Mouse (Mus musculus): ENCODE data around the gene Tas2r143. TPM values are rescaled to one million over a fixed set of nuclear protein-coding genes. Genes with fewer than 3 reads are reported as not detected.

The Tas2r143 gene
- polyA plus RNA-seq, 1 experiment from 2014 or later, result not detected

GRCm38 (mm10) chr6:42359364-42360147 lies 40.5 kb upstream of the Tas2r143 start:
- H3K27ac ChIP-seq, result no peak overlapping the region
- 74% methylated on average over 9 of the region's 9 CpGs for WGBS
- no peak overlapping the region for H3K4me2 ChIP-seq (replicated peaks)
- peaks cover 75% of the 10 kb centered on the region for H3K36me3 ChIP-seq
- H3K9ac ChIP-seq, result no peak overlapping the region
- no peaks in the 10 kb centered on the region for H3K9me3 ChIP-seq
- H3K4me3 ChIP-seq, result no peak overlapping the region
- no peaks in the 10 kb centered on the region for H3K27me3 ChIP-seq
- peaks cover 12% of the 10 kb centered on the region for H3K4me1 ChIP-seq
- no peak for ATAC-seq (ENCODE audit: low FRiP score, low read depth)

- Histone ChIP-seq H3K4me3 (no peak overlapping the region), H3K27me3 (no peaks in the 10 kb centered on the region), H3K9me3 (no peaks in the 10 kb centered on the region), H3K27ac (no peak overlapping the region), H3K4me1 (0 out of 2 replicates have a peak, but pooled peaks cover 5% of the 10 kb centered on the region), H3K4me2 (replicated peaks) (no peak overlapping the region), H3K36me3 (peaks cover 69% of the 10 kb centered on the region), H3K9ac (no peak overlapping the region)
- WGBS, result 78% methylated on average over 6 of the region's 6 CpGs
- no peak for ATAC-seq (ENCODE audit: low FRiP score, low read depth)
Measured at GRCm38 (mm10) chr6:42360231-42360840, 39.7 kb upstream of the Tas2r143 start.

GRCm38 (mm10) chr6:42361041-42361895 lies 38.8 kb upstream of the Tas2r143 start:
- WGBS, result 92% methylated on average over 13 of the region's 13 CpGs
- Histone ChIP-seq H3K4me2 (replicated peaks) (no peak overlapping the region), H3K9ac (no peak overlapping the region), H3K27ac (no peak overlapping the region), H3K36me3 (peaks cover 62% of the 10 kb centered on the region), H3K9me3 (no peaks in the 10 kb centered on the region), H3K27me3 (no peaks in the 10 kb centered on the region), H3K4me1 (0 out of 2 replicates have a peak, but pooled peaks cover 5% of the 10 kb centered on the region), H3K4me3 (no peak overlapping the region)
- no peak for ATAC-seq (ENCODE audit: low FRiP score, low read depth)

GRCm38 (mm10) chr6:42362074-42362473 lies 38.0 kb upstream of the Tas2r143 start:
- Histone ChIP-seq H3K4me2 (replicated peaks) (no peak overlapping the region), H3K4me1 (0 out of 2 replicates have a peak, but pooled peaks cover 5% of the 10 kb centered on the region), H3K36me3 (peaks cover 54% of the 10 kb centered on the region), H3K27me3 (no peaks in the 10 kb centered on the region), H3K4me3 (no peak overlapping the region), H3K9me3 (no peaks in the 10 kb centered on the region), H3K9ac (no peak overlapping the region), H3K27ac (no peak overlapping the region)
- ATAC-seq (ENCODE audit: low FRiP score, low read depth), result no peak
- WGBS, result 59% methylated on average over 1 of the region's 1 CpGs

- no peak overlapping the region for H3K27ac ChIP-seq
- H3K4me3 ChIP-seq, result no peak overlapping the region
- H3K4me2 ChIP-seq (replicated peaks), result no peak overlapping the region
- no peak overlapping the region for H3K9ac ChIP-seq
- 80% methylated on average over 1 of the region's 1 CpGs for WGBS
- 0 out of 2 replicates have a peak, but pooled peaks cover 5% of the 10 kb centered on the region for H3K4me1 ChIP-seq
- no peak for ATAC-seq (ENCODE audit: low FRiP score, low read depth)
- H3K36me3 ChIP-seq, result peaks cover 50% of the 10 kb centered on the region
- H3K27me3 ChIP-seq, result no peaks in the 10 kb centered on the region
- no peaks in the 10 kb centered on the region for H3K9me3 ChIP-seq
Measured at GRCm38 (mm10) chr6:42362497-42362896, 37.5 kb upstream of the Tas2r143 start.

- WGBS, result 37% methylated on average over 3 of the region's 3 CpGs
- Histone ChIP-seq H3K4me1 (0 out of 2 replicates have a peak, but pooled peaks cover 5% of the 10 kb centered on the region), H3K27me3 (no peaks in the 10 kb centered on the region), H3K9ac (no peak overlapping the region), H3K4me3 (no peak overlapping the region), H3K36me3 (peaks cover 45% of the 10 kb centered on the region), H3K27ac (no peak overlapping the region), H3K9me3 (no peaks in the 10 kb centered on the region), H3K4me2 (replicated peaks) (no peak overlapping the region)
- no peak for ATAC-seq (ENCODE audit: low FRiP score, low read depth)
Measured at GRCm38 (mm10) chr6:42362974-42363373, 37.1 kb upstream of the Tas2r143 start.

GRCm38 (mm10) chr6:42364066-42364465 lies 36.0 kb upstream of the Tas2r143 start:
- no peaks in the 10 kb centered on the region for H3K27me3 ChIP-seq
- H3K4me2 ChIP-seq (replicated peaks), result no peak overlapping the region
- 84% methylated on average over 4 of the region's 4 CpGs for WGBS
- H3K4me3 ChIP-seq, result no peak overlapping the region
- peaks cover 34% of the 10 kb centered on the region for H3K36me3 ChIP-seq
- no peak overlapping the region for H3K9ac ChIP-seq
- H3K9me3 ChIP-seq, result no peaks in the 10 kb centered on the region
- H3K27ac ChIP-seq, result no peak overlapping the region
- ATAC-seq (ENCODE audit: low FRiP score, low read depth), result no peak
- 0 out of 2 replicates have a peak, but pooled peaks cover 2% of the 10 kb centered on the region for H3K4me1 ChIP-seq

GRCm38 (mm10) chr6:42364607-42365006 lies 35.4 kb upstream of the Tas2r143 start:
- Histone ChIP-seq H3K27me3 (no peaks in the 10 kb centered on the region), H3K27ac (no peak overlapping the region), H3K4me3 (no peak overlapping the region), H3K9ac (no peak overlapping the region), H3K9me3 (no peaks in the 10 kb centered on the region), H3K4me2 (replicated peaks) (no peak overlapping the region), H3K36me3 (peaks cover 29% of the 10 kb centered on the region), H3K4me1 (no peaks in the 10 kb centered on the region)
- no peak for ATAC-seq (ENCODE audit: low FRiP score, low read depth)
- WGBS, result 88% methylated on average over 15 of the region's 15 CpGs

GRCm38 (mm10) chr6:42365215-42365614 lies 34.8 kb upstream of the Tas2r143 start:
- Histone ChIP-seq H3K9ac (no peak overlapping the region), H3K27ac (no peak overlapping the region), H3K4me3 (no peak overlapping the region), H3K36me3 (peaks cover 23% of the 10 kb centered on the region), H3K9me3 (no peaks in the 10 kb centered on the region), H3K4me1 (no peaks in the 10 kb centered on the region), H3K27me3 (no peaks in the 10 kb centered on the region), H3K4me2 (replicated peaks) (no peak overlapping the region)
- WGBS, result 95% methylated on average over 6 of the region's 6 CpGs
- ATAC-seq (ENCODE audit: low FRiP score, low read depth), result no peak

- ATAC-seq (ENCODE audit: low FRiP score, low read depth), result no peak
- Histone ChIP-seq H3K4me2 (replicated peaks) (no peak overlapping the region), H3K9ac (no peak overlapping the region), H3K27ac (no peak overlapping the region), H3K36me3 (peaks cover 3% of the 10 kb centered on the region; the same call in 1 of the 2 replicates), H3K4me1 (peaks cover 21% of the 10 kb centered on the region), H3K4me3 (no peak overlapping the region), H3K27me3 (no peaks in the 10 kb centered on the region), H3K9me3 (no peaks in the 10 kb centered on the region)
- WGBS, result 12% methylated on average over 3 of the region's 3 CpGs
Measured at GRCm38 (mm10) chr6:42369870-42370269, 30.2 kb upstream of the Tas2r143 start.

GRCm38 (mm10) chr6:42370630-42371363 lies 29.2 kb upstream of the Tas2r143 start:
- ATAC-seq (ENCODE audit: low FRiP score, low read depth), result no peak
- Histone ChIP-seq H3K36me3 (peaks cover under 1% of the 10 kb centered on the region; the same call in 1 of the 2 replicates), H3K27ac (no peak overlapping the region), H3K4me2 (replicated peaks) (no peak overlapping the region), H3K4me3 (no peak overlapping the region), H3K9me3 (no peaks in the 10 kb centered on the region), H3K27me3 (no peaks in the 10 kb centered on the region), H3K4me1 (peaks cover 21% of the 10 kb centered on the region), H3K9ac (no peak overlapping the region)
- WGBS, result 24% methylated on average over 4 of the region's 4 CpGs

Data from limb, embryonic 13.5 days (tissue).